Mouse (Mus musculus): ENCODE measurements around the gene Aff3.

Aff3 gene

DNA sequence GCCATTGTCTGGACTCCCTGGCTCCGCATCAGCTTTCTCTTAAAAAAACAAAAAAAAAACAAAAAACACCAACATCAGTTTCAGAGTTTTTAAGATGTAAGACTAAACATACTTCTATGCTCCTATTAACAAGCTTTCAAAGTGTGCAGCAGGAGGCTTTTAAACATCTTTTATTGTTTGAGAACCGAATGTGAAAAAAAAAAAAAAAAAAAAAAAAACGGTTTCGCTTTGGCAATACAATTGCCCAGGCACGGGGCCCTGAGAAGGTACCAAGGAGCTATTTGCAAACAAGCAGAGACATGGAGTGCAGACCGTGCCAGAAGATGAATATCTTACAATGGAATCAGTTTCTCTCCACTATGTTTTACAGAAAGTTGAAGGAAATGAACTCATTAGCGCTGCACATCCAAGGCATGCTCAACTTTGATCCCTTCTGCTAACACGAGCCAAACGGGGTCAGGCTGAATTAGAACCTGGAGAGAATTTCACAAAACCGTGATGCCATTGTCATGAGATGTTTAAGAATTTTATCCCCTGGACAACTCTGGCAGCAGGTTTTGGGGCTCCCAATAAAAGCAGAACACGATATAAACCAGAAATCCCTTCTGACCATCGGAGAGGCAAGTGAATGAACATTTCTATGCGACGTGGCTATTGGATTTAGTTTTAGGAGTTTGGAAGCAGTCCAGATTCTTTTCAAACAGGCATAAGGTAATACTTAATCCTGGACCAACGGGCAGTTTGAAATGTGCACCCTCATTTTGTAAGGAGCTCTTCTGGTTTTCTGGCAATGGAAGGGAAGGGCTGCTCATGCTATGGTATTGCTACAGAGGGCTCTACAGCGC, 344.4 kb downstream of the Aff3 start:
- DNase-seq (ENCODE audit: low spot score) = no peak

DNA sequence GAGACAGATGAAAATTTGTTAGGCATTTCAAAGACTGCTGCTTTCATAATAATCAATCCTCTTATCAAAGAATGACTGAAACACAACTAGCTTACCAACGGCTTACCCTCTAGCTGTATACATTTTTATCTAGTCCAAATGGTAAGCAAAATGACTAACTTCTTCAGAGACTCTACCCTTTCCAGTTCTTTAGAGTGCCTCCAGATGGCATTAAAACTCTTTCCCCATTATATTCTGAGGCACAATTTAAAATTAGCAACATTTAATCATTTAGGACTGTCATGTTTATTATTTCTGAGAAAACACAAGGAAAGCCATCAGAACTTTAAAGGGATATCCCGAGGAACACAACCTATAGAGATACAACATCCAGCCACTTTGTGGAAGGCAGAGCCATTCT, 346.1 kb downstream of the Aff3 start:
- no peak for DNase-seq (ENCODE audit: low spot score)

DNA sequence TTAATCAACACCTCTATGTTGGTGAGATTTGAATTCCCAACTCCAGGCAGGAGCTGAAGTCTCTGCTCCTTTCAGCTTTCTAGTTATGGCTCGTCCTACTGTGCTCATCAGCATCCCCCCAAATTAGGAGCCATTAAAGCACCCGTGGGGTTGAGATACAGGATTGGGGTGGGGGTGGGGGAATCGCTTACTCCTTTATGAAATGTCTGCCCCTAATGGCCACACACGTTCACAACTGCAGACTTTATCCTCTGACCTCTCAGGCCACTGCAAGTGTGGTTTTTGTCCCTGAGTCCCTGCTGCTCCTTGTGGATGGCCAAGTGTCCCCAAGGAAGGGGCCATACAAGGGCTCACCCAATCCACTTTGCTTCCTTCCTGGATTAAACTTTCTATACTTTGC, 348.8 kb downstream of the Aff3 start:
- DNase-seq (ENCODE audit: low spot score) = no peak

DNA sequence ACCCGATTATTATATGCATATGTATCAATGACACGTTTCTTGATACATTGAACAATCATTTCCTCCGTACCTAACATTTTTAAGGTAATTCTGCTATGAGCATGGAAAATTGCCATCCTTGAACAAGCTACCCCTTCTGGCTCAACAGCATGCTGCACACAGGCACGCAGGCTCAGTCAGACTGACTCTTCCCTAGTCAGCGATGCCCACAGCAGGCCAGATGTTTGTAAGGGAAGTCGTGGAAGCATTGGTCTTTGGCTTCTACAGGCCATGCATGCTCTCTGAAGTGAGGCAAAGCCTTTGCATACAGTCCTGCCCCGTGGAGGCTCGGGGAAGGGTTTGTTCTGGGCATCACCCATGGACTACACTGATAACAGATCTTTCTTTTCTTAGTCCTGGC, 354.3 kb downstream of the Aff3 start:
- no peak for DNase-seq (ENCODE audit: low spot score)

DNA sequence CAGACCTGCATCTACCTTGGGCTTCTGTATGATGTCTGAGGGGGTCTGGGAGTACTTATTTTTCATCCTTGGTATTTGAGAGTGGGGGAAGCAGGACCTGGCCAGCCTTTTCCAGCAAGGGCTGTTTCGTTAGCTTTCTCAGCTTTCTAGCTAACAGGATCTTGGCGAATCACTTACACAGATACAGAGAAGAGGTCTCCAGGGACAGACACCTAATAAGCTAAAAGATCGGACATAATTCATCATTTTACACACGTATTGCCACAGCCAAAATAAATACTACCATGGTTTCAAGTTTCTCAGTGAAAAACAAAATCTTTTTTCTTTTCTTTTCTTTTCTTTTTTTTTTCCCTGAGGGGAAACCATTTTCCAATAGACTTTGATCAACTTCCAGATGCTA, 354.7 kb downstream of the Aff3 start:
- no peak for DNase-seq (ENCODE audit: low spot score)

DNA sequence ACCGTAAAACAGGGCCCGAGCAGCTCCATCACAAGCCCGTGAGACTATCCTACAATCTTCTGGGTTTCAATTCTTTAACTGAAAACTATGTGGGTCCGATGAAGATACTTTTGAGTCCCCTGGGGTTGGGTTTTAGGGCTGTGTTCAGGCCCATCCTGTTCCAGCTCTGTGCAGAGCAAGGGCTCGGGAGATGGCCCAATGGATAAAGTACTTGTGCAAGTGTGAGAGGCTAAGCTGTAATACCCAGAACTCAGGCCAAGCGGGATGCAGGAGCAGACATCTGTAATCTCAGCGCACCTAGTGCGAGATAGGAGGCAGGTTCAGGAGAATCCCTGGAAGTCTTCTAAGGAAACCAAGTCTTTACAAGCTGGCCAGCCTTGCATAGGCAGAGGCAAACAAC, 355.4 kb downstream of the Aff3 start:
- no peak for DNase-seq (ENCODE audit: low spot score)

DNA sequence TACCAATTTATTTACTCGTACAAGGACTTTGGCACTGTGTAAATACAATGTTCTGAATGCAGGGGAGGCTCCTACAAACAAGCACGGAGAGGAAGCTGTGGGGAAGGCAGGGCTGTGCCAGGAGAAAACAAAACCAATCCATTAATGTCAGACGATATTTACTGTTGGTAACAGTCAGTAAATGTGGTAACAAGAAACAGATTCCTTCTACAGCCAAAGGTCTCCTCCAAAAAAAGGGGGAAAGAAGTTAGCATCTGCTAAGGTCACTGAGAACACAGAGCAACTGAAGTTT, 356.1 kb downstream of the Aff3 start:
- no peak for DNase-seq (ENCODE audit: low spot score)

DNA sequence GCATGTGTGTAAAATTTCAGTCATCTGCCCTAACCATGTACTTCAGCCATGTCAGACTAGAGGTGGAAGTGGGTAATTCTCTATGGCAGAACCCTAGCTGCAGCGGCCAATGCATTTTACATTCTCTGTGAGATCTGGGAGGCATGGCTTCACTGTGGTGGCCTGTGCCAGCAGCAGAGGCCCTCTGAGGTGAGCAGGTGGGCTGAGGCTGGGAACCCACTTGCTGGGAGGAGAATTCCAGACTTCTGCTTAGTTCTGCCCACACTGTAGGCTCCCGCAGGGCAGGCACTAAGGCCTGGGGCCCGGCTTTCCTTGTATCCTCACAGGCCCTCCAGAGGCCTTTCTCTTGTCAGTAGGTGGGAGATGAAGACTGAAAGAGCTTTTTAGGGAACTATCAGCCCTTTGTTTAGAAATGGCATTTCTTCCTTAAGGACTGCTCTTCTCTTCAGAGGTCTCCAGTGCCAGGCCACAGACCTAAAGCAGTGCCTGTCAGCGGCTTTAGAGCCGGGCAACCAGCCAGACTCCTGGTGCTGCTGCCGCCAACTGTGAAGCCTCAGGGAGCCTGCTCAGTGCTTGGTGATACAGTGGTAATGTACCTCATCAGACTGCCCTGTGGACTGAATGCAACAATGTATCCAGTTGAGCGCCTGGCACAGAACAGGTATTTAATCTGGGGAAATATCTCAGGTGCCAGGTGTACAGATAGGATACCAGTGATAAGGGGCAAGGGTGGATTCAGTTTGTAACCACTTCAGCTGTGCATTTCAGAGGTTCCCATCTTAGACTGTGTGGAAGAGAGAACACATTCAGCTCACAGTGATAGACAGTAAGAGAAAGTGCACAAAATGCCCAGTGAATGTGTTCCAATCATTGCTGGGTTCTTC, 356.7 kb downstream of the Aff3 start:
- no peak for DNase-seq (ENCODE audit: low spot score)

DNA sequence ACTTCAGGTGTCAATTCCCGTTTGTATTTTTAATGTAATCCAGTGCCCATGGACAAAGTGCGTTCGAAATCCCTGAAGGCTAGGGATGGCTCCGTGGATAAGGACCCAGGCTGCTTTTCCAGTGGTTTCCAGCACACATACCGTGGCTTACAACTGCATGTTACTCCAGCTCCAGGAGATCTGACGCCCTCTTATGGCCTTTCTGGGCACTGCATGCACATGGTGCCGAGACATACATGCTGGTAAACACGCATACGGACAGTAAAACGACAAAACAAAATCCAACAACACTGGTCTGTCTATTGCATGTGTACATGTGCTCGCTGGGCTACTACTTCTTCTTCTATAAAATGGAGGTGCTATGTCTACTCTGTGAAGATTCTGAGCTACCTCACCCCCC, 357.5 kb downstream of the Aff3 start:
- no peak for DNase-seq (ENCODE audit: low spot score)

DNA sequence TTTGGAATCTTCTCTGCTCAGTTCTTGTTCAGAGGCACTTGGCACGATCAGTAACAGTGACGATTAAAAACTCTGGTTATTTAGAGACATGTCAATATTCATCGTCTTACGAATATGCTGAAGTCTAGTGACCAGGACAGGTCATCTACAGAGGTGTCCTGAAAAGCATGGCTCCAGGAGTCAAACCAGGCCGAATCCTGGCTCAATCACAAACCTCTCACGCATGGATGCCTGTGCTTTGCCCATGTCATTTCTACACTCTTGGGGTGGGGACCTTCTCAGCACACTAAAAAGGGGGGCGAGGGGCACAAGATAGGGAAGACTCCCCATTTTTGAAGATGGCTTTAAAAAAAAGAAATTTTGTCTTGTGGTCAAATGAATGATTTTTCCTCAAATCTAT, 358.6 kb downstream of the Aff3 start:
- DNase-seq (ENCODE audit: low spot score) = no peak

DNA sequence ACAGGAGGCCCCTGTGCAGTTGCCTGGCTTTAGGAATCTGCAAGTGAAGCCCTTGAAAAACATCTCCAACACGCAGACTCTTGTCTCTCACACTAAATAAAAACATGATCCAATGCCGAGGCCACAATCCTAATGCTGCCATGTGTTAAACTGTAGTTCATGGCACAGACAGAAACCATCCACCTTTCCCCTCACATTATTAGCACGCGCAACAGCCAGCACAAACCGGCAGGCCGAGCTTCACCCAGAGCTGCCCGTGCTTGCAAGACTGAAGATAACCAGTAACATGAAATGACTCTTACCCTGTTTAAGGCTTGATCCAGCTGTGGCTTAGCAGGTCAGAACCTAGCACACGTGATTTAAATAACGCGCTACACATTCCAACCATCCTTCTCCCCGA, 360.4 kb downstream of the Aff3 start:
- no peak for DNase-seq (ENCODE audit: low spot score)

DNA sequence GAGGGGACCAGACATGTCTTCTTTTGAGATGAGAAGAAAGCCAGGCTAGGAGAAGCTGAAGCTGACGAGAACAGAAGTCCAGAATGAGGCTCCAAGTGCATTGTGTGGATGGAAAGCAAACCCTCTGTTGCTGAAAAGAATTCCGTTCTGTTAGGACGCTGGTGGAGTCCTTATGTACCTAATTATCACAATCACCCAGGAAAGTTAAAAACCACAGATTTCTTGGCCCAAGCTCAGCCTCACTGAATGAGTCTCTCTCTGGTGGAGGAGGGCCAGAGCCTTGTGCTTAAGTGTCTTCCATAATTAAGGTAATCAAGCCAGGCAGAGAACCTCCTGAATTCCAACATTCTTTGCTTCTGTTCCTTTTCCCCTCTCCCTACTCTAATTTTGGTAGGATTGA, 366.5 kb downstream of the Aff3 start:
- DNase-seq (ENCODE audit: low spot score) = no peak

DNA sequence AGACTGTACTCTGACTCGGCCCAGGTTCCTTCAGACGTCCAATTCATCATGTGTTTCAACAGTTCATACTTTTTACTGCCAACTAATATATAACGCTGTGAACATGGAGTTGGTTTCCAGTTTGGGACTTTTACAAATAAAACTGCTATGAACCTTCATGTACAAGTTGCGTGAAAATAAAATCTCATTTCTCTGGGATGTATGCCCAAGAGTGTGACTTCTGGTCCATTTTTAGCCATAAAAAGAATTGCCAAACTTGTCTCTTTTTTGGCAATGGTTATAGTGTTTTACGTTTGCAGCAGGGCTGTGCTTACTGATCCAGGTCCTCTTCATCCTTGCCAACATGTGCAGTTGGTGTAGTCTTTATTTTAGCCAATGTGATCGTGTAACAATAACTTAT, 369.8 kb downstream of the Aff3 start:
- no peak for DNase-seq (ENCODE audit: low spot score)

DNA sequence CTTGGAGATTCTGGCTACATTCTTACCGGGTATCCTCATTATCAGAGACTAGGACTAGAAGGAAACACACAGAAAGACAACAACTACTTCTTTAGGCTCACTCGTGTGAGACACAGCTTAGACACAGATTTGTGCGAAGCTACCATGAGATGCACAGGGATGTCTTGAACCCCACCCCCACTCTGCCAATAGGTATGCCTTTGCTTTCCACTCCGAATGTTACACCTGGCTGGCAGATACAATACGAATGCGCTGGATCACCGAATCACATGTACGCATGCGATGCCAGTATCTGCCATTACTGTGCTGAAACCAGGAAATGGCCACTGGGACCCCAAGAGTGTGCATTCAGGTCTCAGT, 370.4 kb downstream of the Aff3 start:
- DNase-seq (ENCODE audit: low spot score) = no peak

DNA sequence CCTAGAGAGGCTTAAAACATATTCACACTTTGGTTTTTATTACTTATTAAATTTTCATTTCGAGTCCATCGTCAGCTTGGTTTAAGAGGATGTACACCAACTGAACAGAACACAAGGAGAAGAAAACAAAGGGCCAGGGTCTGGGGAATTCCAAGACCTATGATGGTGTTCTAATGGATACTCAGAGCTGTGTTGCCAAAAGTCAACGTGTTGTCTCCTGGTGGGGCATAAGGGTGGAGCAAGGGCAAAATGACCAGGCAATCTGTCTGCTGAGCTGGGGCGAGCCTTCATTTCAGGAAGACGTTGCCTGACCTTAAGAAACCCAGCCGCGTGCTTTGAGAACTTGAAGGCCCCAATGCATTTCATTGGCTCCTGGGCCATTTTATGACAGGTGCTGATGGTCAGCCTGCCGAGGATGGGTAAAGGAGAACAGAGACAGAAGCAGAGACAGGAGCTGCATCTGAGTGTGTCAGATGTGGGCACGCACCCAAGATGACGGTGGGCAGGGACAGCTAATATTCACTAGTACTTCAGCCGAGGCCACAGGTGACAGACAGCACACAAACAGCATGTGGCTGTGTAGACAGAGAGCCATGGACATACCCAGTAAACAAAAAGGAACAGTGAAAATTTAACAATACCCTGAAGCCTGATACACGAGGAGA, 371.0 kb downstream of the Aff3 start:
- DNase-seq (ENCODE audit: low spot score) = no peak

DNA sequence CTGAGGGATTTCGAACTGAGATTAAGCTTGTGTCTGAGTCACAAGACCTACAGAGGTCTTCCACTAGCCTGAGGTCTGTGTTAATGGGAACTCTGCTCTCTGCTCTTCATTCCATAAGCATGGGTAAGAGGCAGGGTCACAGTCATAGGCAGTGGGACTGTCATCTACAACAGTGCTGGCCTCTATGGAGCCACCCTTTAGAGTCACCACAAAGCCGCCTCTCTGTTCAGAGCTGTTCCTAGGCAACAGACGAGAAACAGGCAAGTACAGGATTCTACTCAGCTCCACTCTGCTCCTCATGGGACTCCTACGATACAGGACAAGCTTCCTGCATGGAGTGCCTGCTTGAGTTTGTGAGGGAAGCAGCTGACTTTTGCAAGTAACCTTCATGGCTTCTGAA, 371.9 kb downstream of the Aff3 start:
- DNase-seq (ENCODE audit: low spot score) = no peak

DNA sequence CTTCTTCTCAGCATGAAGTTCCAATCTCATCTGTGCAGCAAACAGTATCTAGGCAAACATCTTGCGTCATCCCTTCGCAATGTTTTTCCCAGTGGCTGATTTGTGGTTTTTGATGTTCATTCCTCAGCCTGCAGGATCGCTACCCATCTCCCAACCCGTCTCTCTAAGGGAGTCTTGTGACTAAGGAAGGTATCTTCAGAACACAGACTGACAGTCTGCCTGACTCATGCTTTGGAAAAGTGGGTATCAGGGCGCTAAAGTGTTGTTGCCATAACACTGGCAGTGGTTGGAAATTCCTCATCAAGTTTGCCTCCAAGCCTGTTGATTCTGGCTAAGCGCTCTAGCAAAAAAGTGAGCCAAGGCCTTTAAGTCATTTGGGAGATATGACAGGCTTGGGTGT, 372.8 kb downstream of the Aff3 start:
- DNase-seq (ENCODE audit: low spot score) = no peak

DNA sequence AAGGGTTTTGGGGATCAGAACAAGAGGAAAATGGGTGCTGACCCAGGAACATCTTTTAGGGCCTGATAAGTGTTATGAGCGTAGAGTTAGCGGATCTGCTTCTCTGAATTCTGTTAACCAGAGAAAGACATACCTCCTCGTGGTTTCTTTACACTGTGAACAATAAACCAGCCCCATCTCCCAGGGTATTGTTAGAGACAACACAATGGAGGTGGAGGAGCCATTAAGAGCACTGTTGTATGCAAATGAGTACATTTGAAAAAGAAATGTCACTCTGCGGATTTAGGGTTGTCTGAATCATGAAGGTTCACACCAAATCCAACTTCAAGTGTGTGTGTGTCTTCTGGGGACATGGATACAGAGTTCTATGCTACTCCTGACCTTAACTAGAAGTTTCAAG, 373.3 kb downstream of the Aff3 start:
- DNase-seq (ENCODE audit: low spot score) = no peak

DNA sequence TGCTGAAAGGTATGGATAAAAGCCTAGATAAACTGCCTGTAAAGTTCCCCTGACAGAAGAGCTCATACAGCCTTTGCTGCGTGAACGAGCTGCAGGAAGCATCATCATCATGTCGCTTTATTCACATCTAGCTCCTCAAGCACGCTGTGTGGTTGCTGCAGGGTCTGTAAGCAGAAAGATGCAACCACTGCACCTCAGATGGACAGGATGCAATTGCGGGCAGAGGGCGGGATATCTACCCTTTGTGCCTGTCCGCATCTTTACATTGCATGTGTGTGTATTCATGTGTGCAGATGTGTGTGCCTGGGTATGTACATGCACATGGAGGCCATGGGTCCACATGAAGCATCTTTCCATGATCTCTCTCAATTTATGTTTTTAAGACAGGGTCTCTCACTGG, 373.9 kb downstream of the Aff3 start:
- DNase-seq (ENCODE audit: low spot score) = no peak

DNA sequence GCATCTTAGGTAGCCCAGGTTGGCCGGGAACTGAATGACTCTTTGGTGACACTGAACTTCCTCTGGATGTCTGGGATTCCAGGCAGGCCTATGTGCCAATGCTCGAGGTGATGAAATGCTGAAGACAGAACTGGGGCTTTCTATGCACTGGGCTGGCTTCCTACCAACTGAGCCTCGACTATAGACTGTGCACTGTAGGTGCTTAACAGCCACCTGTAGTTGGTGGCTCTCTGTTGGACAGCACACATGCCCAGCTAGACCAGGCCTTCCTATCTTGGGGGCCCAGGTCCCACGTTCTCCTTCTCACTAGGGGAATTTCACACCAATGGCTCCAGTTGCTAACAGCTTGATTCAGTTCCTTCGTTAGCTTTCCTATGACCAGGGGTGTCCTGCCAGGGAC, 374.9 kb downstream of the Aff3 start:
- DNase-seq (ENCODE audit: low spot score) = no peak

DNA sequence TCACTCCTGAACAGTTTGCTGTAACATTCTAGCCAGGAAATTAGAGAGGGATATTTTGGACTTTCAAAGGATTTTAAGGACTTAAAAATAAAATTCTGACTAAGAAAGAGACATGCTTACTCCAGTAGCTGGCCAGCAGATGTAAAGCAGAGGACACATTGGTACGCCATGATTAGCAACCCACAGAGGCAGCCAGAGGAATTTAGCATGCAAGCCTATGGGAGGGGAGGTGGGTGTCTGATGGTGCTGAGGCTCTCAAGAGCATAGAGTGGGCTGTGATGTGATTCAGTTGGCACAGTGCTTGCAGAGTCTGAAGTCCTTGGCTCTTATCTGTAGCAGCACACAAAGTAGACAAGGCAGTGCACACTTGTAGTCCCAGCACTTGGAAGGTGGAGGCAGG, 376.0 kb downstream of the Aff3 start:
- DNase-seq (ENCODE audit: low spot score) = no peak

DNA sequence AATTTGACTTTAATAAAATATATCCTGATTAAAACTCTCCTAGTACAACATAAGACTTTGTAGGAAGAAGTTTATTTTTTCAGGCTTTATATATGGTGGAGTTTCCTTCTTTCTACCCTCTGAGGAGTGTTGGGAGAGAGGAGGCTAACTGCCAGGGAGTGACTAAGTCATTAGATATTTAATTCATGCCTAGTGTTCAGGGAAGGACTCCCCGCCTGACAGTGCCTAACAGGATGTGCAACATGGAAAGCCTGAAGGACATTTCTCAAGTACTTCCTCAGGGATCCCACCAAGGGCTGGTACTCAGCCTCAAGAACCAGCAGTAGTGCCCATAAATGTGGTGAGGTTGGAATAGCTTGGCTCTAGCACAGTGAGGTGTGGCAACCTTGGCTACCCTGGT, 378.2 kb downstream of the Aff3 start:
- DNase-seq (ENCODE audit: low spot score) = no peak

DNA sequence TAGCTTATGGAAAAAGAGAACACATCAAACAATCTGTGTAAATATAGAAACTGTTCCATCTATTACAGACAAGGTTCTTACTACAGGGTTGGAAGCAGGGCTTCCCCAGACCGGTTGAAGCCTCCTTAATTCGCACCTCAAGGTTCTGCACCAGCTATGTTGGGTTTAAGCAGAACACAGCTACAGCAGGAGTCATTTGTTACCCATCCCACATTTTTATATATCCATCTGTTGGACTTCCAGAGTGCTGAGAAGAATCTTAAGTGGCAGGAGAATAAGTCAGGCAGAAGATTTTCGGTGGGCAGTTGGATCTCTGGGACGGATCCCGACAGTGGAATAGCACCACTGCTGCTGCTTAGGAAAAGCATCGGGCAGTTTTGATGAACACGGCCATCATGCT, 384.2 kb downstream of the Aff3 start:
- no peak for DNase-seq (ENCODE audit: low spot score)
